Mouse (Mus musculus): ENCODE data around the gene Kcnj4. TPM values are rescaled to one million over a fixed set of nuclear protein-coding genes. Genes with fewer than 3 reads are reported as not detected.
"Not testable (repeated sequence)": the region's sequence is repeated elsewhere in the genome, so short reads cannot be mapped to it uniquely, and the experiment has no call there.

Kcnj4 gene
- polyA plus RNA-seq, 1 experiment: not detected

- peak overlapping the region; percentile 54 for H3K4me3 ChIP-seq (replicated peaks)
- H3K36me3 ChIP-seq (replicated peaks; ENCODE audit: low read length): no peaks in the 10 kb centered on the region
These were observed 38.3 kb downstream of the Kcnj4 start for GRCm38 (mm10) chr15:79466601-79467286.

GRCm38 (mm10) chr15:79456546-79456945, 48.5 kb downstream of the Kcnj4 start:
- H3K36me3 ChIP-seq (replicated peaks; ENCODE audit: low read length): no peaks in the 10 kb centered on the region
- H3K4me3 ChIP-seq (replicated peaks): no peak overlapping the region
- peaks cover 38% of the 10 kb centered on the region for H3K27me3 ChIP-seq (replicated peaks)
- H3K9me3 ChIP-seq: peaks cover 4% of the 10 kb centered on the region
- peaks cover 45% of the 10 kb centered on the region for H3K4me1 ChIP-seq
- no peak for TF ChIP-seq FLI1 (IDR thresholded peaks at IDR 0.05; ENCODE audit: low read length)
- no peak for TF ChIP-seq GATA1 (IDR thresholded peaks at IDR 0.05; ENCODE audit: borderline replicate concordance, low read length)

More at GRCm38 (mm10) chr15:79466601-79467286, 38.3 kb downstream of the Kcnj4 start:
- H3K9me3 ChIP-seq: peaks cover 30% of the 10 kb centered on the region
- H3K27me3 ChIP-seq (replicated peaks): peaks cover 39% of the 10 kb centered on the region
- H3K4me1 ChIP-seq: peaks cover 35% of the 10 kb centered on the region
- no peak for TF ChIP-seq FLI1 (IDR thresholded peaks at IDR 0.05; ENCODE audit: low read length)
- TF ChIP-seq GATA1 (IDR thresholded peaks at IDR 0.05; ENCODE audit: borderline replicate concordance, low read length): no peak

GRCm38 (mm10) chr15:79456104-79456503, 48.9 kb downstream of the Kcnj4 start:
- H3K27me3 ChIP-seq (replicated peaks): peaks cover 38% of the 10 kb centered on the region
- H3K36me3 ChIP-seq (replicated peaks; ENCODE audit: low read length); H3K9me3 ChIP-seq; H3K4me3 ChIP-seq (replicated peaks): not testable (repeated sequence)
- H3K4me1 ChIP-seq: peaks cover 45% of the 10 kb centered on the region

GRCm38 (mm10) chr15:79455106-79455810, 49.8 kb downstream of the Kcnj4 start, which contains the start of gene Csnk1e:
Gene Csnk1e, minus strand, starts transcription at chr15:79455566.
- TF ChIP-seq FLI1 (IDR thresholded peaks at IDR 0.05; ENCODE audit: low read length) (no peak), GATA1 (IDR thresholded peaks at IDR 0.05; ENCODE audit: borderline replicate concordance, low read length) (no peak)
- peak within 1 kb of the TSS; percentile 90 for H3K4me3 ChIP-seq (replicated peaks)
- H3K27me3 ChIP-seq (replicated peaks): peaks cover 32% of the 10 kb centered on the region
- no peaks in the 10 kb centered on the region for H3K36me3 ChIP-seq (replicated peaks; ENCODE audit: low read length)
- peaks cover 10% of the 10 kb centered on the region for H3K9me3 ChIP-seq
- peaks cover 45% of the 10 kb centered on the region for H3K4me1 ChIP-seq

- peaks cover 52% of the 10 kb centered on the region for H3K4me1 ChIP-seq
- H3K9me3 ChIP-seq: peaks cover 10% of the 10 kb centered on the region
- TF ChIP-seq FLI1 (IDR thresholded peaks at IDR 0.05; ENCODE audit: low read length): no peak
- TF ChIP-seq GATA1 (IDR thresholded peaks at IDR 0.05; ENCODE audit: borderline replicate concordance, low read length): no peak
- H3K4me3 ChIP-seq (replicated peaks): no peak overlapping the region
- H3K27me3 ChIP-seq (replicated peaks): peaks cover 37% of the 10 kb centered on the region
- no peaks in the 10 kb centered on the region for H3K36me3 ChIP-seq (replicated peaks; ENCODE audit: low read length)
These were observed 51.2 kb downstream of the Kcnj4 start for GRCm38 (mm10) chr15:79453831-79454230.

- Histone ChIP-seq H3K9me3 (peaks cover 10% of the 10 kb centered on the region), H3K27me3 (replicated peaks) (peaks cover 38% of the 10 kb centered on the region), H3K4me1 (peaks cover 44% of the 10 kb centered on the region), H3K36me3 (replicated peaks; ENCODE audit: low read length) (no peaks in the 10 kb centered on the region), H3K4me3 (replicated peaks) (no peak overlapping the region)
- no peak for TF ChIP-seq GATA1 (IDR thresholded peaks at IDR 0.05; ENCODE audit: borderline replicate concordance, low read length)
- no peak for TF ChIP-seq FLI1 (IDR thresholded peaks at IDR 0.05; ENCODE audit: low read length)
These were observed 57.0 kb downstream of the Kcnj4 start for GRCm38 (mm10) chr15:79448041-79448440.

GRCm38 (mm10) chr15:79445786-79446654, 59.0 kb downstream of the Kcnj4 start:
- Histone ChIP-seq H3K4me3 (replicated peaks) (no peak overlapping the region), H3K36me3 (replicated peaks; ENCODE audit: low read length) (no peaks in the 10 kb centered on the region), H3K4me1 (peaks cover 50% of the 10 kb centered on the region), H3K27me3 (replicated peaks) (peaks cover 29% of the 10 kb centered on the region), H3K9me3 (no peaks in the 10 kb centered on the region; the same call in 1 of the 2 replicates)
- no peak for TF ChIP-seq GATA1 (IDR thresholded peaks at IDR 0.05; ENCODE audit: borderline replicate concordance, low read length)
- no peak for TF ChIP-seq FLI1 (IDR thresholded peaks at IDR 0.05; ENCODE audit: low read length)

GRCm38 (mm10) chr15:79443856-79444410, 61.1 kb downstream of the Kcnj4 start:
- no peaks in the 10 kb centered on the region for H3K9me3 ChIP-seq
- TF ChIP-seq FLI1 (IDR thresholded peaks at IDR 0.05; ENCODE audit: low read length) (no peak), GATA1 (IDR thresholded peaks at IDR 0.05; ENCODE audit: borderline replicate concordance, low read length) (no peak)
- no peak overlapping the region for H3K4me3 ChIP-seq (replicated peaks)
- peaks cover 65% of the 10 kb centered on the region for H3K4me1 ChIP-seq
- peaks cover 10% of the 10 kb centered on the region for H3K36me3 ChIP-seq (replicated peaks; ENCODE audit: low read length)
- H3K27me3 ChIP-seq (replicated peaks): peaks cover 14% of the 10 kb centered on the region

- Histone ChIP-seq H3K4me1 (peaks cover 73% of the 10 kb centered on the region), H3K27me3 (replicated peaks) (peaks cover 5% of the 10 kb centered on the region), H3K4me3 (replicated peaks) (no peak overlapping the region), H3K36me3 (replicated peaks; ENCODE audit: low read length) (peaks cover 19% of the 10 kb centered on the region), H3K9me3 (no peaks in the 10 kb centered on the region)
- TF ChIP-seq GATA1 (IDR thresholded peaks at IDR 0.05; ENCODE audit: borderline replicate concordance, low read length): no peak
- TF ChIP-seq FLI1 (IDR thresholded peaks at IDR 0.05; ENCODE audit: low read length): no peak
These were observed 62.0 kb downstream of the Kcnj4 start for GRCm38 (mm10) chr15:79442961-79443518.
